Mouse (Mus musculus) lung, postnatal 0 days (tissue): ENCODE measurements around the gene Ctrc. TPM values are rescaled to one million over a fixed set of nuclear protein-coding genes. Genes with fewer than 3 reads are reported as not detected.

Experiments used
- ATAC-seq: fragments of 200-750 bp; cut with Nextera tagmentation; 2 replicates; pipeline ENCODE4 v1.8.0; 2017; ENCODE audit warnings: moderate library complexity
- DNase-seq: peaks from one replicate; pipeline ENCODE4 v3.0.0-alpha.2; 2016; ENCODE audit warnings: low spot score
- H3K27ac ChIP-seq: fragments of 300-500 bp; sonication (generic); 2 replicates; pipeline ENCODE4 v1.5.1; 2014; ENCODE audit warnings: antibody characterized with exemption, mild to moderate bottlenecking, low read length, mixed read lengths
- H3K27me3 ChIP-seq: fragments of 300-500 bp; sonication (generic); replicated peaks from 2 replicates; pipeline ENCODE4 v1.6.1; 2014; ENCODE audit warnings: low read length, mixed read lengths; ENCODE audit not compliant: insufficient read depth
- H3K36me3 ChIP-seq: fragments of 300-500 bp; sonication (generic); 2 replicates; pipeline ENCODE4 v1.6.1; 2014; ENCODE audit warnings: low read length, mixed read lengths; ENCODE audit not compliant: insufficient read depth
- H3K4me1 ChIP-seq: fragments of 300-500 bp; sonication (generic); 2 replicates; pipeline ENCODE4 v1.6.1; 2014; ENCODE audit warnings: antibody characterized with exemption, low read depth, low read length, mixed read lengths; ENCODE audit not compliant: insufficient read depth
- H3K4me2 ChIP-seq: fragments of 300-500 bp; sonication (generic); replicated peaks from 2 replicates; pipeline ENCODE4 v1.6.1; 2014; ENCODE audit warnings: low read depth, mild to moderate bottlenecking, low read length, moderate library complexity, mixed read lengths
- H3K4me3 ChIP-seq: fragments of 300-500 bp; sonication (generic); 2 replicates; pipeline ENCODE4 v1.5.1; 2014; ENCODE audit warnings: low read depth, low read length
- H3K9ac ChIP-seq: fragments of 300-500 bp; sonication (generic); replicated peaks from 2 replicates; pipeline ENCODE4 v1.6.1; 2014; ENCODE audit warnings: low read depth, mild to moderate bottlenecking
- H3K9me3 ChIP-seq: fragments of 300-500 bp; sonication (generic); 2 replicates; pipeline ENCODE4 v1.6.1; 2016; ENCODE audit warnings: low read length, mixed read lengths
- CTCF ChIP-seq: IDR thresholded peaks from 2 replicates; pipeline ENCODE4 v1.5.1; 2016; ENCODE audit warnings: antibody characterized with exemption, mild to moderate bottlenecking
- EP300 ChIP-seq: IDR thresholded peaks from 2 replicates; pipeline ENCODE4 v1.6.1; 2016; ENCODE audit warnings: antibody characterized with exemption, mild to moderate bottlenecking, control low read depth
- WGBS: fragments of 180-500 bp; shearing (Covaris S2); extraction: QIAGEN DNeasy Blood & Tissue Kit; methylation state at CpG from one replicate; pipeline ENCODE4 v1.1.7; 2014; 5-methylcytosine and 5-hydroxymethylcytosine counted together
- polyA plus RNA-seq: library from polyadenylated mRNA; unstranded; fragments of >200 nt; fragmentation: Nextera tagmentation; extraction: Ambion mirVana; gene quantifications from 2 replicates; pipeline ENCODE4 v1.2.1, GENCODE M21; 2015

Gene Ctrc
- polyA plus RNA-seq, 1 experiment from 2014 or later: not detected

GRCm38 (mm10) chr4:141858501-141858900, 12.3 kb upstream of the Ctrc start:
- no peak overlapping the region for H3K4me3 ChIP-seq
- no peak for ATAC-seq
- DNase-seq: peak; percentile 59
- H3K9me3 ChIP-seq: no peaks in the 10 kb centered on the region
- no peaks in the 10 kb centered on the region for H3K27me3 ChIP-seq
- H3K9ac ChIP-seq: no peak overlapping the region
- no peak overlapping the region for H3K4me2 ChIP-seq
- WGBS: 58% methylated on average over 20 of the region's 20 CpGs
- H3K4me1 ChIP-seq: 0 out of 2 replicates have a peak, but pooled peaks cover 2% of the 10 kb centered on the region
- TF ChIP-seq EP300 (no peak), CTCF (no peak)
- no peaks in the 10 kb centered on the region for H3K36me3 ChIP-seq
- no peak overlapping the region for H3K27ac ChIP-seq

- H3K9ac ChIP-seq: no peak overlapping the region
- no peak overlapping the region for H3K27ac ChIP-seq
- ATAC-seq (peak; percentile 73), DNase-seq (peak; percentile 89)
- no peak overlapping the region for H3K4me3 ChIP-seq
- H3K27me3 ChIP-seq: no peaks in the 10 kb centered on the region
- no peaks in the 10 kb centered on the region for H3K9me3 ChIP-seq
- 0 out of 2 replicates have a peak, but pooled peaks cover 2% of the 10 kb centered on the region for H3K4me1 ChIP-seq
- no peak overlapping the region for H3K4me2 ChIP-seq
- no peaks in the 10 kb centered on the region for H3K36me3 ChIP-seq
- 12% methylated on average over 10 of the region's 10 CpGs for WGBS
- no peak for TF ChIP-seq EP300
- TF ChIP-seq CTCF: peak; percentile 98
Observed at GRCm38 (mm10) chr4:141857422-141857930, 11.3 kb upstream of the Ctrc start.

- H3K4me2 ChIP-seq: no peak overlapping the region
- H3K4me1 ChIP-seq: 0 out of 2 replicates have a peak, but pooled peaks cover 2% of the 10 kb centered on the region
- DNase-seq (peak; percentile 67), ATAC-seq (no peak)
- no peaks in the 10 kb centered on the region for H3K27me3 ChIP-seq
- no peak overlapping the region for H3K27ac ChIP-seq
- no peak overlapping the region for H3K9ac ChIP-seq
- TF ChIP-seq EP300 (no peak), CTCF (peak; percentile 87)
- no peaks in the 10 kb centered on the region for H3K9me3 ChIP-seq
- no peaks in the 10 kb centered on the region for H3K36me3 ChIP-seq
- H3K4me3 ChIP-seq: no peak overlapping the region
- 66% methylated on average over 9 of the region's 9 CpGs for WGBS
Observed at GRCm38 (mm10) chr4:141853437-141853836, 7.3 kb upstream of the Ctrc start.

- Histone ChIP-seq H3K27ac (no peak overlapping the region), H3K4me3 (no peak overlapping the region), H3K4me1 (no peaks in the 10 kb centered on the region), H3K4me2 (no peak overlapping the region), H3K27me3 (no peaks in the 10 kb centered on the region), H3K36me3 (no peaks in the 10 kb centered on the region), H3K9me3 (no peaks in the 10 kb centered on the region), H3K9ac (no peak overlapping the region)
- no peak for TF ChIP-seq EP300
- no peak for TF ChIP-seq CTCF
- DNase-seq (no peak), ATAC-seq (no peak)
- WGBS: 39% methylated on average over 5 of the region's 5 CpGs
Observed at GRCm38 (mm10) chr4:141834536-141835095, 11.5 kb downstream of the Ctrc start.

- no peak overlapping the region for H3K4me3 ChIP-seq
- ATAC-seq (no peak), DNase-seq (no peak)
- no peaks in the 10 kb centered on the region for H3K36me3 ChIP-seq
- no peak overlapping the region for H3K27ac ChIP-seq
- 33% methylated on average over 1 of the region's 1 CpGs for WGBS
- no peaks in the 10 kb centered on the region for H3K9me3 ChIP-seq
- TF ChIP-seq CTCF (no peak), EP300 (no peak)
- no peaks in the 10 kb centered on the region for H3K4me1 ChIP-seq
- H3K4me2 ChIP-seq: no peak overlapping the region
- H3K27me3 ChIP-seq: no peaks in the 10 kb centered on the region
- H3K9ac ChIP-seq: no peak overlapping the region
Observed at GRCm38 (mm10) chr4:141833911-141834310, 12.2 kb downstream of the Ctrc start.

GRCm38 (mm10) chr4:141831361-141831760, 14.8 kb downstream of the Ctrc start:
- ATAC-seq: no peak
- 72% methylated on average over 7 of the region's 7 CpGs for WGBS
- TF ChIP-seq CTCF (no peak), EP300 (no peak)

GRCm38 (mm10) chr4:141830381-141830780, 15.8 kb downstream of the Ctrc start:
- whole genome bisulfite sequencing: 51% methylated on average over 11 of the region's 11 CpGs
- no peak overlapping the region for H3K4me2 ChIP-seq
- TF ChIP-seq CTCF (no peak), EP300 (no peak)

More at GRCm38 (mm10) chr4:141831361-141831760, 14.8 kb downstream of the Ctrc start:
- no peaks in the 10 kb centered on the region for H3K27me3 ChIP-seq
- DNase-seq: no peak
- no peak overlapping the region for H3K4me2 ChIP-seq
- H3K27ac ChIP-seq: no peak overlapping the region
- no peaks in the 10 kb centered on the region for H3K9me3 ChIP-seq
- no peak overlapping the region for H3K4me3 ChIP-seq
- no peaks in the 10 kb centered on the region for H3K4me1 ChIP-seq
- no peaks in the 10 kb centered on the region for H3K36me3 ChIP-seq
- no peak overlapping the region for H3K9ac ChIP-seq

More at GRCm38 (mm10) chr4:141830381-141830780, 15.8 kb downstream of the Ctrc start:
- H3K9me3 ChIP-seq: no peaks in the 10 kb centered on the region
- H3K27me3 ChIP-seq: no peaks in the 10 kb centered on the region
- no peak for ATAC-seq
- no peaks in the 10 kb centered on the region for H3K36me3 ChIP-seq
- H3K27ac ChIP-seq: no peak overlapping the region
- no peak overlapping the region for H3K9ac ChIP-seq
- no peak overlapping the region for H3K4me3 ChIP-seq
- DNase-seq: no peak
- no peaks in the 10 kb centered on the region for H3K4me1 ChIP-seq
